Mouse (Mus musculus): ENCODE data around the gene Lifr.

The Lifr gene

GRCm38 (mm10) chr15:7157658-7158057 lies 67.2 kb downstream of the Lifr start:
- DNase-seq (ENCODE audit: low spot score), result no peak

- DNase-seq (ENCODE audit: low spot score), result no peak
Measured at GRCm38 (mm10) chr15:7159869-7160268, 69.5 kb downstream of the Lifr start.

GRCm38 (mm10) chr15:7160321-7160720 lies 69.9 kb downstream of the Lifr start:
- no peak for DNase-seq (ENCODE audit: low spot score)

GRCm38 (mm10) chr15:7163851-7164250 lies 73.4 kb downstream of the Lifr start:
- no peak for DNase-seq (ENCODE audit: low spot score)

- no peak for DNase-seq (ENCODE audit: low spot score)
Measured at GRCm38 (mm10) chr15:7166735-7167134, 76.3 kb downstream of the Lifr start.

GRCm38 (mm10) chr15:7167238-7167905 lies 77.0 kb downstream of the Lifr start:
- DNase-seq (ENCODE audit: low spot score), result no peak

GRCm38 (mm10) chr15:7167906-7168532 lies 77.6 kb downstream of the Lifr start:
- DNase-seq (ENCODE audit: low spot score), result no peak

GRCm38 (mm10) chr15:7172875-7173274 lies 82.5 kb downstream of the Lifr start:
- no peak for DNase-seq (ENCODE audit: low spot score)

GRCm38 (mm10) chr15:7173346-7173745 lies 82.9 kb downstream of the Lifr start:
- no peak for DNase-seq (ENCODE audit: low spot score)

- no peak for DNase-seq (ENCODE audit: low spot score)
Measured at GRCm38 (mm10) chr15:7173776-7174175, 83.4 kb downstream of the Lifr start.

GRCm38 (mm10) chr15:7180576-7180975 lies 90.2 kb downstream of the Lifr start:
- DNase-seq (ENCODE audit: low spot score), result no peak

GRCm38 (mm10) chr15:7187682-7188081 lies 97.3 kb downstream of the Lifr start:
- DNase-seq (ENCODE audit: low spot score), result no peak

GRCm38 (mm10) chr15:7189678-7190454 lies 99.5 kb downstream of the Lifr start:
- no peak for DNase-seq (ENCODE audit: low spot score)

- no peak for DNase-seq (ENCODE audit: low spot score)
Measured at GRCm38 (mm10) chr15:7191074-7191473, 100.7 kb downstream of the Lifr start.

GRCm38 (mm10) chr15:7192582-7192981 lies 102.2 kb downstream of the Lifr start:
- DNase-seq (ENCODE audit: low spot score), result no peak

- DNase-seq (ENCODE audit: low spot score), result no peak
Measured at GRCm38 (mm10) chr15:7194147-7194720, 103.8 kb downstream of the Lifr start.

GRCm38 (mm10) chr15:7194748-7195221 lies 104.4 kb downstream of the Lifr start:
- DNase-seq (ENCODE audit: low spot score), result no peak

GRCm38 (mm10) chr15:7197652-7198445 lies 107.4 kb downstream of the Lifr start:
- DNase-seq (ENCODE audit: low spot score), result no peak

- DNase-seq (ENCODE audit: low spot score), result no peak
Measured at GRCm38 (mm10) chr15:7198816-7199215, 108.4 kb downstream of the Lifr start.

- DNase-seq (ENCODE audit: low spot score), result no peak
Measured at GRCm38 (mm10) chr15:7200286-7200685, 109.9 kb downstream of the Lifr start.

Data from ovary, postnatal 36 days (tissue).